Mouse (Mus musculus): ENCODE measurements at regions not wholly inside any gene's neighbourhood (a gene's known extent, or its start where the extent isn't known, plus 50 kb on each side); places are given as distances from the start of the nearest gene placed in this dataset.
A peak's percentile ranks its signal among the peaks of the same experiment; 100 is the strongest.

DNA sequence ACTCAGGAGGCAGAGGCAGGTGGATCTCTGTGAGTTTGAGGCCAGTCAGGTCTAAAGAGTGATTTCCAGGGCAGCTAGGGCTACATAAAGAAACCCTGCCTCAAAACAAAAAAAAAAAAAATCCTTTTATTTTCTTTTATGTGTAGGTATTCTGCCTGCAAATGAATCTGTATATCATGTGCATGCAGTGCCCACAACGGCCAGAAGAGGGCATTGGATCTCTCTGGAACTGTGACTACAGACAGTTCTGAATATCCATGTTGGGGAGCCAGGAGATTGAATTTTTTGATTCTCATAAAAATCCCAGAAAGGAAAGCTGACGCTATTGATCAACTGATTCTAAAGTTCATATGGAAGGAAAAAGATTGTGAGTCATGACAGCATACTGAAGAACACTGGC, 90.0 kb downstream of the Kbtbd8 start:
- H3K4me2 ChIP-seq (replicated peaks; ENCODE audit: low read depth, low read length), result no peak overlapping the region
- 0 out of 2 replicates have a peak, but pooled peaks cover 4% of the 10 kb centered on the region for H3K4me1 ChIP-seq (ENCODE audit: control insufficient read depth, insufficient read depth, low read length)
- no peak overlapping the region for H3K27ac ChIP-seq (ENCODE audit: low read length)
- H3K27me3 ChIP-seq (ENCODE audit: control insufficient read depth, insufficient read depth, low read length), result no peaks in the 10 kb centered on the region
- no peaks in the 10 kb centered on the region for H3K9me3 ChIP-seq (ENCODE audit: control insufficient read depth, low read depth, low read length)
- ATAC-seq (ENCODE audit: insufficient number of reproducible peaks, insufficient read depth, low FRiP score, low read depth), result no peak
- WGBS, result 42% methylated on average over 2 of the region's 2 CpGs
- no peaks in the 10 kb centered on the region for H3K36me3 ChIP-seq (ENCODE audit: control insufficient read depth, insufficient read depth, low read length)
- no peak overlapping the region for H3K4me3 ChIP-seq (ENCODE audit: low read depth, low read length)
- no peak overlapping the region for H3K9ac ChIP-seq (replicated peaks; ENCODE audit: low read depth, low read length)

GRCm38 (mm10) chr6:95217431-95217830, 100.4 kb downstream of the Kbtbd8 start:
- no peak overlapping the region for H3K4me2 ChIP-seq (replicated peaks; ENCODE audit: low read depth, low read length)
- H3K36me3 ChIP-seq (ENCODE audit: control insufficient read depth, insufficient read depth, low read length), result no peaks in the 10 kb centered on the region
- ATAC-seq (ENCODE audit: insufficient number of reproducible peaks, insufficient read depth, low FRiP score, low read depth), result no peak
- H3K4me3 ChIP-seq (ENCODE audit: low read depth, low read length), result no peak overlapping the region
- H3K9ac ChIP-seq (replicated peaks; ENCODE audit: low read depth, low read length), result no peak overlapping the region
- no peaks in the 10 kb centered on the region for H3K27me3 ChIP-seq (ENCODE audit: control insufficient read depth, insufficient read depth, low read length)
- H3K27ac ChIP-seq (ENCODE audit: low read length), result no peak overlapping the region
- 37% methylated on average over 6 of the region's 6 CpGs for WGBS
- H3K4me1 ChIP-seq (ENCODE audit: control insufficient read depth, insufficient read depth, low read length), result no peaks in the 10 kb centered on the region
- H3K9me3 ChIP-seq (ENCODE audit: control insufficient read depth, low read depth, low read length), result no peaks in the 10 kb centered on the region

DNA sequence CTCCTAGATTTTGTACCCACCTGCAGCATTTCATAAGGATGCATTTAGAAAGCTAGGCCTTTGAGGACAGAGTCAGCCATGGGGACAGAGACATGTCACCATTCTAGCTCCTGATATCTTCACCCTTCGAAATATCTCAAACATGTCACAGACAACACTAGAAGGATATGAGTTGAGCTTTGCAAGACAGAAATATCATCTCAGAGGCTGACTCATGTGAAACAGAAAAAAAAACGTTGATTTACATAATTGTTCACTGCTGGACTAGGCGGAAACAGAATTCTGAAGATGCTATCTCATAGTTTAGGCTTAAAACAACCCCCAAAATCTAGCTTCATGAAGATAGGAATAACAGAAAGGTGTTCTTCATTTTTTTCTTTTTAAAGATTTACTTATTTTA, 101.8 kb downstream of the Kbtbd8 start:
- no peak overlapping the region for H3K9ac ChIP-seq (replicated peaks; ENCODE audit: low read depth, low read length)
- H3K27ac ChIP-seq (ENCODE audit: low read length), result no peak overlapping the region
- H3K4me1 ChIP-seq (ENCODE audit: control insufficient read depth, insufficient read depth, low read length), result no peaks in the 10 kb centered on the region
- no peak overlapping the region for H3K4me3 ChIP-seq (ENCODE audit: low read depth, low read length)
- ATAC-seq (ENCODE audit: insufficient number of reproducible peaks, insufficient read depth, low FRiP score, low read depth), result no peak
- no peak overlapping the region for H3K4me2 ChIP-seq (replicated peaks; ENCODE audit: low read depth, low read length)
- H3K36me3 ChIP-seq (ENCODE audit: control insufficient read depth, insufficient read depth, low read length), result no peaks in the 10 kb centered on the region
- 70% methylated on average over 3 of the region's 3 CpGs for WGBS
- no peaks in the 10 kb centered on the region for H3K27me3 ChIP-seq (ENCODE audit: control insufficient read depth, insufficient read depth, low read length)
- no peaks in the 10 kb centered on the region for H3K9me3 ChIP-seq (ENCODE audit: control insufficient read depth, low read depth, low read length)

GRCm38 (mm10) chr6:95223537-95223936, 98.4 kb upstream of the Gm10234 start:
- Histone ChIP-seq H3K27ac (ENCODE audit: low read length) (no peak overlapping the region), H3K36me3 (ENCODE audit: control insufficient read depth, insufficient read depth, low read length) (no peaks in the 10 kb centered on the region), H3K9me3 (ENCODE audit: control insufficient read depth, low read depth, low read length) (no peaks in the 10 kb centered on the region), H3K9ac (replicated peaks; ENCODE audit: low read depth, low read length) (no peak overlapping the region), H3K4me2 (replicated peaks; ENCODE audit: low read depth, low read length) (no peak overlapping the region), H3K27me3 (ENCODE audit: control insufficient read depth, insufficient read depth, low read length) (no peaks in the 10 kb centered on the region), H3K4me3 (ENCODE audit: low read depth, low read length) (no peak overlapping the region), H3K4me1 (ENCODE audit: control insufficient read depth, insufficient read depth, low read length) (no peaks in the 10 kb centered on the region)
- ATAC-seq (ENCODE audit: insufficient number of reproducible peaks, insufficient read depth, low FRiP score, low read depth), result 0 out of 2 replicates have a peak, but pooled peaks have one; percentile 56
- 27% methylated on average over 7 of the region's 7 CpGs for WGBS

- H3K27me3 ChIP-seq (ENCODE audit: control insufficient read depth, insufficient read depth, low read length), result no peaks in the 10 kb centered on the region
- no peak for ATAC-seq (ENCODE audit: insufficient number of reproducible peaks, insufficient read depth, low FRiP score, low read depth)
- 0 out of 2 replicates have a peak, but pooled peaks cover 4% of the 10 kb centered on the region for H3K4me1 ChIP-seq (ENCODE audit: control insufficient read depth, insufficient read depth, low read length)
- no peak overlapping the region for H3K4me3 ChIP-seq (ENCODE audit: low read depth, low read length)
- no peaks in the 10 kb centered on the region for H3K9me3 ChIP-seq (ENCODE audit: control insufficient read depth, low read depth, low read length)
- H3K27ac ChIP-seq (ENCODE audit: low read length), result no peak overlapping the region
- H3K9ac ChIP-seq (replicated peaks; ENCODE audit: low read depth, low read length), result no peak overlapping the region
- no peak overlapping the region for H3K4me2 ChIP-seq (replicated peaks; ENCODE audit: low read depth, low read length)
- 81% methylated on average over 8 of the region's 8 CpGs for WGBS
- no peaks in the 10 kb centered on the region for H3K36me3 ChIP-seq (ENCODE audit: control insufficient read depth, insufficient read depth, low read length)
These were observed 92.0 kb upstream of the Gm10234 start for GRCm38 (mm10) chr6:95229885-95230284.

DNA sequence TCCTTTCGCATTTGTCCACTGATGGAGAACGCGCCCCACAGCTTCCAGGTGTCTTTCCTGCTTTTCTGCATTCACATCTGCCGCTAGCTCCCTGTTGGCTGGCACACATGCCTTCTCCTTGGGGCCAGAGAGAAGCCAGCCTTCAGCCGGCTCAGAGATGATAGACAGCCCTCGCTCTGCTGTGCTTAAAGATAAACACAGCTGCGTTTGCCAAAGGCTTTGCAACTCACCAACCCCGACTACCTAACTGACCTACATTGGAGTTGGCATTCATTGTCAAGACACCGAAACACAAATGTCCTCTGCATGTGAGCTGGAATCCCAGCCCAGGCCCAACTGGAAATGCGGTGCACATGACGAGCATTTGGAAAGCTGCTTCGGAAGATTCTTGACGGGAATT, 87.2 kb upstream of the Gm10234 start:
- H3K27ac ChIP-seq (ENCODE audit: low read length), result no peak overlapping the region
- H3K27me3 ChIP-seq (ENCODE audit: control insufficient read depth, insufficient read depth, low read length), result no peaks in the 10 kb centered on the region
- H3K4me2 ChIP-seq (replicated peaks; ENCODE audit: low read depth, low read length), result no peak overlapping the region
- no peak for ATAC-seq (ENCODE audit: insufficient number of reproducible peaks, insufficient read depth, low FRiP score, low read depth)
- H3K9ac ChIP-seq (replicated peaks; ENCODE audit: low read depth, low read length), result no peak overlapping the region
- WGBS, result 50% methylated on average over 13 of the region's 13 CpGs
- no peaks in the 10 kb centered on the region for H3K36me3 ChIP-seq (ENCODE audit: control insufficient read depth, insufficient read depth, low read length)
- no peak overlapping the region for H3K4me3 ChIP-seq (ENCODE audit: low read depth, low read length)
- H3K9me3 ChIP-seq (ENCODE audit: control insufficient read depth, low read depth, low read length), result no peaks in the 10 kb centered on the region
- H3K4me1 ChIP-seq (ENCODE audit: control insufficient read depth, insufficient read depth, low read length), result 0 out of 2 replicates have a peak, but pooled peaks cover 4% of the 10 kb centered on the region

DNA sequence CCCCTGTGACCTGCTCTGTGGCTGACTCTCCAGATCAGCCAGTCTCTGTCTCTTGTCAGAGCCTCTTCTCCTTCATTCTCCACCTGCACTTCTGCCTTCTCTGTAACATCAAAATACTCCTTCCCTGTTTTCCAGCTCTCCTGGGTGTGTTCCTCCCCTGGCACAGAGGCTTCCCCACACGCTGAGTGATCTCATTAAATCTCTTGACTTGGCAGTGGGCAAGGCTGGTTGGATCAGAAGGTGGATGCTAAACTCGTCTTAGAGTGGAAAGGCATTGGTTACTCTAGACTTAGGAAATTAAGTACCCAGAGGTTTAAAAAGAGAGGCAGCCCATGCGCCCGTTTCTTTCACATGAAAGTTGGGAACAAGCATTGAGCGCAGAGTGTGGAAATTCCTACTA, 78.3 kb upstream of the Gm10234 start:
- Histone ChIP-seq H3K9me3 (ENCODE audit: control insufficient read depth, low read depth, low read length) (no peaks in the 10 kb centered on the region), H3K27me3 (ENCODE audit: control insufficient read depth, insufficient read depth, low read length) (no peaks in the 10 kb centered on the region), H3K27ac (ENCODE audit: low read length) (no peak overlapping the region), H3K4me1 (ENCODE audit: control insufficient read depth, insufficient read depth, low read length) (no peaks in the 10 kb centered on the region), H3K36me3 (ENCODE audit: control insufficient read depth, insufficient read depth, low read length) (no peaks in the 10 kb centered on the region), H3K4me3 (ENCODE audit: low read depth, low read length) (no peak overlapping the region), H3K4me2 (replicated peaks; ENCODE audit: low read depth, low read length) (no peak overlapping the region), H3K9ac (replicated peaks; ENCODE audit: low read depth, low read length) (no peak overlapping the region)
- ATAC-seq (ENCODE audit: insufficient number of reproducible peaks, insufficient read depth, low FRiP score, low read depth), result no peak
- WGBS, result 83% methylated on average over 5 of the region's 5 CpGs

- no peak for ATAC-seq (ENCODE audit: insufficient number of reproducible peaks, insufficient read depth, low FRiP score, low read depth)
- Histone ChIP-seq H3K36me3 (ENCODE audit: control insufficient read depth, insufficient read depth, low read length) (no peaks in the 10 kb centered on the region), H3K9ac (replicated peaks; ENCODE audit: low read depth, low read length) (no peak overlapping the region), H3K4me3 (ENCODE audit: low read depth, low read length) (no peak overlapping the region), H3K9me3 (ENCODE audit: control insufficient read depth, low read depth, low read length) (no peaks in the 10 kb centered on the region), H3K27me3 (ENCODE audit: control insufficient read depth, insufficient read depth, low read length) (no peaks in the 10 kb centered on the region), H3K27ac (ENCODE audit: low read length) (no peak overlapping the region), H3K4me2 (replicated peaks; ENCODE audit: low read depth, low read length) (no peak overlapping the region), H3K4me1 (ENCODE audit: control insufficient read depth, insufficient read depth, low read length) (no peaks in the 10 kb centered on the region)
- WGBS, result 83% methylated on average over 7 of the region's 7 CpGs
These were observed 77.0 kb upstream of the Gm10234 start for GRCm38 (mm10) chr6:95244911-95245310.

- 65% methylated on average over 5 of the region's 5 CpGs for WGBS
- ATAC-seq (ENCODE audit: insufficient number of reproducible peaks, insufficient read depth, low FRiP score, low read depth), result no peak
These were observed 65.6 kb upstream of the Gm10234 start for GRCm38 (mm10) chr6:95256303-95256702.

More at GRCm38 (mm10) chr6:95256303-95256702, 65.6 kb upstream of the Gm10234 start:
- no peak overlapping the region for H3K9ac ChIP-seq (replicated peaks; ENCODE audit: low read depth, low read length)
- H3K4me3 ChIP-seq (ENCODE audit: low read depth, low read length), result no peak overlapping the region
- H3K27ac ChIP-seq (ENCODE audit: low read length), result no peak overlapping the region
- H3K4me2 ChIP-seq (replicated peaks; ENCODE audit: low read depth, low read length), result no peak overlapping the region
- H3K9me3 ChIP-seq (ENCODE audit: control insufficient read depth, low read depth, low read length), result no peaks in the 10 kb centered on the region
- H3K4me1 ChIP-seq (ENCODE audit: control insufficient read depth, insufficient read depth, low read length), result no peaks in the 10 kb centered on the region
- no peaks in the 10 kb centered on the region for H3K27me3 ChIP-seq (ENCODE audit: control insufficient read depth, insufficient read depth, low read length)
- no peaks in the 10 kb centered on the region for H3K36me3 ChIP-seq (ENCODE audit: control insufficient read depth, insufficient read depth, low read length)

Data from stomach, embryonic 14.5 days (tissue).